Comparison of ENCODE assay signal across 15 mouse cellular contexts in genomic region chr8:120647532-120647931, GRCm38 (mm10). TPM values are rescaled to one million over a fixed set of nuclear protein-coding genes. Genes with fewer than 3 reads are reported as not detected.
DNase-seq lines count a peak whose midpoint lies in the region; TF ChIP-seq lines count a peak whose summit lies in the region.
"Had no signal": no experiment of that assay in that cellular context is flagged by ENCODE, and none has a peak within 500 bp of the region (broad histone marks: within the 10 kb centered on the region; RNA-seq: fewer than 3 reads in every experiment).

Gene 1190005I06Rik (minus strand): TSS chr8:120647632.

- no peaks in the 10 kb centered on the region for H3K36me3 ChIP-seq in testis, adult 2 months (ENCODE audit: control insufficient read depth, insufficient read depth, low read length)
- no peaks in the 10 kb centered on the region for H3K36me3 ChIP-seq in thymus, adult 2 months (ENCODE audit: control insufficient read depth, insufficient read depth, low read length)

- WGBS in thymus, adult 2 months = 91% methylated on average over 7 of the region's 7 CpGs

- no peak for DNase-seq in adrenal gland, postnatal 10 days
- DNase-seq in adrenal gland, adult 8-10 months = no peak
- DNase-seq in layer of hippocampus, adult 8-10 months (ENCODE audit: low spot score in 2 of 2) = no peak
- no peak for DNase-seq in layer of hippocampus, adult 11-12 months (ENCODE audit: low spot score)
- DNase-seq in testis, postnatal 14 days (ENCODE audit: low spot score) = no peak
- DNase-seq in heart, postnatal 14 days = no peak
- DNase-seq in thymus, adult 2 months = no peak
- DNase-seq: cerebellum, adult 9-11 months; gastrocnemius, adult 2 months; heart, postnatal 4 days; kidney, adult 2 months; liver had no signal

- H3K4me1 ChIP-seq in testis, adult 2 months (ENCODE audit: control insufficient read depth, insufficient read depth, low read length) = no peaks in the 10 kb centered on the region
- no peaks in the 10 kb centered on the region for H3K4me1 ChIP-seq in thymus, adult 2 months (replicated peaks; ENCODE audit: control insufficient read depth, insufficient read depth, low read length)
- H3K4me1 ChIP-seq: neural tube, embryonic 12.5 days had no signal

- intact Hi-C loops in heart, postnatal 14 days (cut with DNase I) = no loop called here

- H3K27ac ChIP-seq in testis, adult 2 months (ENCODE audit: control insufficient read depth, insufficient read depth, low read depth, low read length) = no peak within 1 kb of the TSS
- H3K27ac ChIP-seq in thymus, adult 2 months (ENCODE audit: control insufficient read depth, insufficient read depth, low read length) = no peak within 1 kb of the TSS
- H3K27ac ChIP-seq: gastrocnemius, adult 2 months; neural tube, embryonic 12.5 days had no signal

- H3K4me3 ChIP-seq in testis, adult 2 months (ENCODE audit: control insufficient read depth, low read depth, low read length) = no peak within 1 kb of the TSS
- no peak within 1 kb of the TSS for H3K4me3 ChIP-seq in thymus, adult 2 months (ENCODE audit: control insufficient read depth, insufficient read depth, low read length)
- H3K4me3 ChIP-seq: gastrocnemius, adult 2 months; neural tube, embryonic 12.5 days had no signal

- no peak for TF ChIP-seq POLR2A in testis, adult 2 months (IDR thresholded peaks at IDR 0.05; ENCODE audit: control insufficient read depth, low read depth, low read length)
- no peak for TF ChIP-seq POLR2A in thymus, adult 2 months (IDR thresholded peaks at IDR 0.05; ENCODE audit: control insufficient read depth, extremely low read depth, insufficient read depth, low read length, poor library complexity)

- no peaks in the 10 kb centered on the region for H3K27me3 ChIP-seq in testis, adult 2 months (ENCODE audit: control insufficient read depth, insufficient read depth, low read length)
- no peaks in the 10 kb centered on the region for H3K27me3 ChIP-seq in thymus, adult 2 months (ENCODE audit: control insufficient read depth, insufficient read depth, low read length)
- H3K27me3 ChIP-seq: neural tube, embryonic 12.5 days had no signal

- no peak for TF ChIP-seq CTCF in testis, adult 2 months (IDR thresholded peaks at IDR 0.05; ENCODE audit: control insufficient read depth, insufficient read depth, insufficient replicate concordance, low read depth, low read length)
- no peak for TF ChIP-seq CTCF in thymus, adult 2 months (IDR thresholded peaks at IDR 0.05; ENCODE audit: borderline replicate concordance, control insufficient read depth, extremely low read depth, insufficient read depth, low read length, poor library complexity)

RNA-seq across cellular contexts. Expression of gene 1190005I06Rik, which starts in this region (rescaled TPM):
- total RNA-seq in adrenal gland, postnatal 10 days (2021) = 10 to 100 TPM; 28.3 to 32.8 TPM
- total RNA-seq in adrenal gland, adult 8-10 months (2022) = 10 to 100 TPM in 1 of 4 experiments, 1 to 10 TPM in 3; 5.6 to 10.8 (median 7.9) TPM
- total RNA-seq in layer of hippocampus, adult 8-10 months (2022) = 10 to 100 TPM in 3 of 4 experiments, 1 to 10 TPM in 1; 8.4 to 16.2 (median 14.1) TPM
- 10.4 and 10.9 TPM in 2 replicates for polyA plus RNA-seq in testis, adult 2 months (2012; rRNA removed)
- 1 to 10 TPM; 3.7 to 4.0 TPM for total RNA-seq in heart, postnatal 14 days (2021)
- polyA plus RNA-seq in thymus, adult 2 months (2012; rRNA removed) = 5.6 and 6.1 TPM in 2 replicates
- total RNA-seq: megakaryocyte-erythroid progenitor cell, adult 5-6 weeks had no signal
